Mouse (Mus musculus): ENCODE results near the gene Rasgef1a. TPM values are rescaled to one million over a fixed set of nuclear protein-coding genes. Genes with fewer than 3 reads are reported as not detected.
A peak's percentile ranks its signal among the peaks of the same experiment; 100 is the strongest.

The Rasgef1a gene
- polyA plus RNA-seq, 1 experiment, result 0.11 TPM

GRCm38 (mm10) chr6:118001272-118001671 is 10.0 kb upstream of the Rasgef1a start:
- H3K36me3 ChIP-seq (ENCODE audit: control insufficient read depth, insufficient read depth), result no peaks in the 10 kb centered on the region
- no peaks in the 10 kb centered on the region for H3K27me3 ChIP-seq (ENCODE audit: control insufficient read depth, insufficient read depth, insufficient read length)
- no peak overlapping the region for H3ac ChIP-seq (ENCODE audit: control insufficient read depth, insufficient read length)
- peak; percentile 76 for TF ChIP-seq REST (IDR thresholded peaks at IDR 0.05; ENCODE audit: insufficient read depth, insufficient read length)
- no peak for TF ChIP-seq MYOG (IDR thresholded peaks at IDR 0.05; ENCODE audit: control insufficient read depth in 1 of 3, insufficient read depth in 1 of 3, insufficient read length in 2 of 3, low read depth in 2 of 3)
- no peak for TF ChIP-seq CEBPB (IDR thresholded peaks at IDR 0.05; ENCODE audit: insufficient read depth, poor library complexity, severe bottlenecking)
- TF ChIP-seq USF1 (IDR thresholded peaks at IDR 0.05; ENCODE audit: low read depth), result no peak
- no peak for TF ChIP-seq POLR2AphosphoS2 (IDR thresholded peaks at IDR 0.05; ENCODE audit: insufficient read length, low read depth)
- H3K4me3 ChIP-seq, result no peak overlapping the region
- no peaks in the 10 kb centered on the region for H3K79me2 ChIP-seq (ENCODE audit: control insufficient read depth, insufficient read depth)
- no peak overlapping the region for H3K4me2 ChIP-seq (ENCODE audit: low read depth)

- Histone ChIP-seq H3K27me3 (ENCODE audit: control insufficient read depth, insufficient read depth, insufficient read length) (peaks cover 17% of the 10 kb centered on the region), H3ac (ENCODE audit: control insufficient read depth, insufficient read length) (no peak overlapping the region), H3K79me2 (ENCODE audit: control insufficient read depth, insufficient read depth) (no peaks in the 10 kb centered on the region), H3K4me3 (no peak overlapping the region), H3K4me2 (ENCODE audit: low read depth) (no peak overlapping the region), H3K36me3 (ENCODE audit: control insufficient read depth, insufficient read depth) (no peaks in the 10 kb centered on the region)
- TF ChIP-seq TCF3 (IDR thresholded peaks at IDR 0.05; ENCODE audit: insufficient read length, low read depth) (no peak), REST (IDR thresholded peaks at IDR 0.05; ENCODE audit: insufficient read depth, insufficient read length) (no peak), USF1 (IDR thresholded peaks at IDR 0.05; ENCODE audit: low read depth) (no peak), MAX (IDR thresholded peaks at IDR 0.05; ENCODE audit: low read depth) (no peak), MYOG (IDR thresholded peaks at IDR 0.05; ENCODE audit: control insufficient read depth in 1 of 3, insufficient read depth in 1 of 3, insufficient read length in 2 of 3, low read depth in 2 of 3) (no peak), TCF12 (IDR thresholded peaks at IDR 0.05; ENCODE audit: insufficient read depth, poor library complexity, severe bottlenecking) (no peak), POLR2A (IDR thresholded peaks at IDR 0.05; ENCODE audit: insufficient read length, low read depth) (no peak), E2F4 (IDR thresholded peaks at IDR 0.05; ENCODE audit: insufficient read depth) (no peak), SRF (IDR thresholded peaks at IDR 0.05; ENCODE audit: control insufficient read depth, insufficient read length, low read depth) (no peak), CEBPB (IDR thresholded peaks at IDR 0.05; ENCODE audit: insufficient read depth, poor library complexity, severe bottlenecking) (no peak), MYOD1 (IDR thresholded peaks at IDR 0.05; ENCODE audit: control insufficient read depth in 1 of 3, insufficient read length in 2 of 3, low read depth in 2 of 3) (no peak), POLR2AphosphoS2 (IDR thresholded peaks at IDR 0.05; ENCODE audit: insufficient read length, low read depth) (no peak)
Measured at GRCm38 (mm10) chr6:118007302-118007701, 3.9 kb upstream of the Rasgef1a start.

- Histone ChIP-seq H3K4me2 (ENCODE audit: low read depth) (peak overlapping the region; percentile 18), H3ac (ENCODE audit: control insufficient read depth, insufficient read length) (no peak overlapping the region), H3K36me3 (ENCODE audit: control insufficient read depth, insufficient read depth) (no peaks in the 10 kb centered on the region), H3K4me3 (no peak overlapping the region), H3K27me3 (ENCODE audit: control insufficient read depth, insufficient read depth, insufficient read length) (peaks cover 23% of the 10 kb centered on the region), H3K79me2 (ENCODE audit: control insufficient read depth, insufficient read depth) (no peaks in the 10 kb centered on the region)
- TF ChIP-seq TCF12 (IDR thresholded peaks at IDR 0.05; ENCODE audit: insufficient read depth, poor library complexity, severe bottlenecking) (no peak), REST (IDR thresholded peaks at IDR 0.05; ENCODE audit: insufficient read depth, insufficient read length) (no peak), MYOG (IDR thresholded peaks at IDR 0.05; ENCODE audit: control insufficient read depth in 1 of 3, insufficient read depth in 1 of 3, insufficient read length in 2 of 3, low read depth in 2 of 3) (no peak), E2F4 (IDR thresholded peaks at IDR 0.05; ENCODE audit: insufficient read depth) (no peak), SRF (IDR thresholded peaks at IDR 0.05; ENCODE audit: control insufficient read depth, insufficient read length, low read depth) (no peak), TCF3 (IDR thresholded peaks at IDR 0.05; ENCODE audit: insufficient read length, low read depth) (no peak), POLR2A (IDR thresholded peaks at IDR 0.05; ENCODE audit: insufficient read length, low read depth) (no peak), USF1 (IDR thresholded peaks at IDR 0.05; ENCODE audit: low read depth) (no peak), POLR2AphosphoS2 (IDR thresholded peaks at IDR 0.05; ENCODE audit: insufficient read length, low read depth) (no peak)
Measured at GRCm38 (mm10) chr6:118007843-118008539, 3.2 kb upstream of the Rasgef1a start.

- no peaks in the 10 kb centered on the region for H3K79me2 ChIP-seq (ENCODE audit: control insufficient read depth, insufficient read depth)
- H3K27me3 ChIP-seq (ENCODE audit: control insufficient read depth, insufficient read depth, insufficient read length), result peaks cover 34% of the 10 kb centered on the region
- no peak overlapping the region for H3K4me2 ChIP-seq (ENCODE audit: low read depth)
- H3K4me3 ChIP-seq, result no peak overlapping the region
- TF ChIP-seq TCF3 (IDR thresholded peaks at IDR 0.05; ENCODE audit: insufficient read length, low read depth), result no peak
- TF ChIP-seq CEBPB (IDR thresholded peaks at IDR 0.05; ENCODE audit: insufficient read depth, poor library complexity, severe bottlenecking), result no peak
- TF ChIP-seq USF1 (IDR thresholded peaks at IDR 0.05; ENCODE audit: low read depth), result no peak
- no peak for TF ChIP-seq MYOD1 (IDR thresholded peaks at IDR 0.05; ENCODE audit: control insufficient read depth in 1 of 3, insufficient read length in 2 of 3, low read depth in 2 of 3)
- TF ChIP-seq E2F4 (IDR thresholded peaks at IDR 0.05; ENCODE audit: insufficient read depth), result no peak
- no peak for TF ChIP-seq MAX (IDR thresholded peaks at IDR 0.05; ENCODE audit: low read depth)
- no peak for TF ChIP-seq MYOG (IDR thresholded peaks at IDR 0.05; ENCODE audit: control insufficient read depth in 1 of 3, insufficient read depth in 1 of 3, insufficient read length in 2 of 3, low read depth in 2 of 3)
- no peak for TF ChIP-seq SRF (IDR thresholded peaks at IDR 0.05; ENCODE audit: control insufficient read depth, insufficient read length, low read depth)
- TF ChIP-seq REST (IDR thresholded peaks at IDR 0.05; ENCODE audit: insufficient read depth, insufficient read length), result no peak
- no peak for TF ChIP-seq POLR2AphosphoS2 (IDR thresholded peaks at IDR 0.05; ENCODE audit: insufficient read length, low read depth)
- H3ac ChIP-seq (ENCODE audit: control insufficient read depth, insufficient read length), result no peak overlapping the region
- H3K36me3 ChIP-seq (ENCODE audit: control insufficient read depth, insufficient read depth), result no peaks in the 10 kb centered on the region
Measured at GRCm38 (mm10) chr6:118010256-118010655, 982 bp upstream of the Rasgef1a start.
